Mouse (Mus musculus): ENCODE results near the gene E2f1. TPM values are rescaled to one million over a fixed set of nuclear protein-coding genes. Genes with fewer than 3 reads are reported as not detected.

Gene E2f1
- polyA plus RNA-seq, 1 experiment from 2014 or later: 12.1 TPM

- peaks cover 26% of the 10 kb centered on the region for H3K4me1 ChIP-seq (replicated peaks; ENCODE audit: control insufficient read depth, insufficient read depth, low read length)
- H3K27ac ChIP-seq (ENCODE audit: low read length): no peak overlapping the region
- 80% methylated on average over 8 of the region's 8 CpGs for WGBS
- ATAC-seq: no peak
- H3K9ac ChIP-seq (replicated peaks; ENCODE audit: low read depth, low read length): no peak overlapping the region
- no peaks in the 10 kb centered on the region for H3K36me3 ChIP-seq (ENCODE audit: control insufficient read depth, insufficient read depth)
- H3K4me3 ChIP-seq (replicated peaks; ENCODE audit: low read length): no peak overlapping the region
- no peak overlapping the region for H3K4me2 ChIP-seq (ENCODE audit: low read length)
- H3K9me3 ChIP-seq (ENCODE audit: control insufficient read depth, low read length): no peaks in the 10 kb centered on the region
- H3K27me3 ChIP-seq (replicated peaks; ENCODE audit: control insufficient read depth, insufficient read depth, low read length): no peaks in the 10 kb centered on the region
Measured at GRCm38 (mm10) chr2:154571976-154572375, 2.3 kb upstream of the E2f1 start.

- Histone ChIP-seq H3K27me3 (replicated peaks; ENCODE audit: control insufficient read depth, insufficient read depth, low read length) (no peaks in the 10 kb centered on the region), H3K4me2 (ENCODE audit: low read length) (no peak overlapping the region), H3K36me3 (ENCODE audit: control insufficient read depth, insufficient read depth) (no peaks in the 10 kb centered on the region), H3K4me3 (replicated peaks; ENCODE audit: low read length) (no peak overlapping the region), H3K9ac (replicated peaks; ENCODE audit: low read depth, low read length) (no peak overlapping the region), H3K9me3 (ENCODE audit: control insufficient read depth, low read length) (no peaks in the 10 kb centered on the region), H3K4me1 (replicated peaks; ENCODE audit: control insufficient read depth, insufficient read depth, low read length) (peaks cover 25% of the 10 kb centered on the region), H3K27ac (ENCODE audit: low read length) (no peak overlapping the region)
- WGBS: 80% methylated on average over 4 of the region's 4 CpGs
- no peak for ATAC-seq
Measured at GRCm38 (mm10) chr2:154571266-154571665, 1.6 kb upstream of the E2f1 start.

- H3K36me3 ChIP-seq (ENCODE audit: control insufficient read depth, insufficient read depth): no peaks in the 10 kb centered on the region
- no peak overlapping the region for H3K9ac ChIP-seq (replicated peaks; ENCODE audit: low read depth, low read length)
- peak overlapping the region; percentile 75 for H3K4me2 ChIP-seq (ENCODE audit: low read length)
- H3K27ac ChIP-seq (ENCODE audit: low read length): no peak overlapping the region
- H3K9me3 ChIP-seq (ENCODE audit: control insufficient read depth, low read length): no peaks in the 10 kb centered on the region
- H3K4me3 ChIP-seq (replicated peaks; ENCODE audit: low read length): no peak overlapping the region
- peaks cover 31% of the 10 kb centered on the region for H3K4me1 ChIP-seq (replicated peaks; ENCODE audit: control insufficient read depth, insufficient read depth, low read length)
- no peak for ATAC-seq
- H3K27me3 ChIP-seq (replicated peaks; ENCODE audit: control insufficient read depth, insufficient read depth, low read length): no peaks in the 10 kb centered on the region
- WGBS: 58% methylated on average over 4 of the region's 4 CpGs
Measured at GRCm38 (mm10) chr2:154570666-154571065, 974 bp upstream of the E2f1 start.

- Histone ChIP-seq H3K4me3 (replicated peaks; ENCODE audit: low read length) (peak overlapping the region; percentile 66), H3K27ac (ENCODE audit: low read length) (peak overlapping the region; percentile 67), H3K4me2 (ENCODE audit: low read length) (peak overlapping the region; percentile 82), H3K9ac (replicated peaks; ENCODE audit: low read depth, low read length) (peak overlapping the region; percentile 58), H3K9me3 (ENCODE audit: control insufficient read depth, low read length) (no peaks in the 10 kb centered on the region), H3K27me3 (replicated peaks; ENCODE audit: control insufficient read depth, insufficient read depth, low read length) (no peaks in the 10 kb centered on the region), H3K4me1 (replicated peaks; ENCODE audit: control insufficient read depth, insufficient read depth, low read length) (peaks cover 37% of the 10 kb centered on the region), H3K36me3 (ENCODE audit: control insufficient read depth, insufficient read depth) (no peaks in the 10 kb centered on the region)
- under 1% methylated on average over 51 of the region's 70 CpGs for WGBS
- peak; percentile 62 for ATAC-seq
Measured at GRCm38 (mm10) chr2:154569071-154569748, 482 bp downstream of the E2f1 start.

- Histone ChIP-seq H3K9me3 (ENCODE audit: control insufficient read depth, low read length) (no peaks in the 10 kb centered on the region), H3K4me3 (replicated peaks; ENCODE audit: low read length) (peak overlapping the region; percentile 66), H3K9ac (replicated peaks; ENCODE audit: low read depth, low read length) (peak overlapping the region; percentile 58), H3K27me3 (replicated peaks; ENCODE audit: control insufficient read depth, insufficient read depth, low read length) (no peaks in the 10 kb centered on the region), H3K4me1 (replicated peaks; ENCODE audit: control insufficient read depth, insufficient read depth, low read length) (peaks cover 37% of the 10 kb centered on the region), H3K27ac (ENCODE audit: low read length) (peak overlapping the region; percentile 67), H3K4me2 (ENCODE audit: low read length) (peak overlapping the region; percentile 82), H3K36me3 (ENCODE audit: control insufficient read depth, insufficient read depth) (no peaks in the 10 kb centered on the region)
- 5% methylated on average over 10 of the region's 10 CpGs for WGBS
- 0 out of 2 replicates have a peak, but pooled peaks have one; percentile 4 for ATAC-seq
Measured at GRCm38 (mm10) chr2:154568329-154569070, 1.2 kb downstream of the E2f1 start.

GRCm38 (mm10) chr2:154567766-154568165 lies 1.9 kb downstream of the E2f1 start:
- Histone ChIP-seq H3K9me3 (ENCODE audit: control insufficient read depth, low read length) (no peaks in the 10 kb centered on the region), H3K4me2 (ENCODE audit: low read length) (peak overlapping the region; percentile 82), H3K4me1 (replicated peaks; ENCODE audit: control insufficient read depth, insufficient read depth, low read length) (peaks cover 37% of the 10 kb centered on the region), H3K36me3 (ENCODE audit: control insufficient read depth, insufficient read depth) (no peaks in the 10 kb centered on the region; the same call in 1 of the 2 replicates), H3K4me3 (replicated peaks; ENCODE audit: low read length) (peak overlapping the region; percentile 66; the same call in 1 of the 2 replicates), H3K27me3 (replicated peaks; ENCODE audit: control insufficient read depth, insufficient read depth, low read length) (no peaks in the 10 kb centered on the region), H3K9ac (replicated peaks; ENCODE audit: low read depth, low read length) (no peak overlapping the region), H3K27ac (ENCODE audit: low read length) (peak overlapping the region; percentile 67; the same call in 1 of the 2 replicates)
- 59% methylated on average over 2 of the region's 2 CpGs for WGBS
- no peak for ATAC-seq

- Histone ChIP-seq H3K4me2 (ENCODE audit: low read length) (no peak overlapping the region), H3K4me3 (replicated peaks; ENCODE audit: low read length) (no peak overlapping the region), H3K36me3 (ENCODE audit: control insufficient read depth, insufficient read depth) (no peaks in the 10 kb centered on the region; the same call in 1 of the 2 replicates), H3K4me1 (replicated peaks; ENCODE audit: control insufficient read depth, insufficient read depth, low read length) (peaks cover 37% of the 10 kb centered on the region), H3K9ac (replicated peaks; ENCODE audit: low read depth, low read length) (no peak overlapping the region), H3K27me3 (replicated peaks; ENCODE audit: control insufficient read depth, insufficient read depth, low read length) (no peaks in the 10 kb centered on the region), H3K27ac (ENCODE audit: low read length) (no peak overlapping the region), H3K9me3 (ENCODE audit: control insufficient read depth, low read length) (no peaks in the 10 kb centered on the region)
- 47% methylated on average over 8 of the region's 8 CpGs for WGBS
- ATAC-seq: no peak
Measured at GRCm38 (mm10) chr2:154566641-154567040, 3.1 kb downstream of the E2f1 start.

- H3K9ac ChIP-seq (replicated peaks; ENCODE audit: low read depth, low read length): no peak overlapping the region
- 59% methylated on average over 3 of the region's 3 CpGs for WGBS
- no peaks in the 10 kb centered on the region; the same call in 1 of the 2 replicates for H3K36me3 ChIP-seq (ENCODE audit: control insufficient read depth, insufficient read depth)
- no peak overlapping the region for H3K27ac ChIP-seq (ENCODE audit: low read length)
- H3K4me2 ChIP-seq (ENCODE audit: low read length): no peak overlapping the region
- peaks cover 37% of the 10 kb centered on the region for H3K4me1 ChIP-seq (replicated peaks; ENCODE audit: control insufficient read depth, insufficient read depth, low read length)
- H3K4me3 ChIP-seq (replicated peaks; ENCODE audit: low read length): no peak overlapping the region
- no peak for ATAC-seq
- no peaks in the 10 kb centered on the region for H3K27me3 ChIP-seq (replicated peaks; ENCODE audit: control insufficient read depth, insufficient read depth, low read length)
- H3K9me3 ChIP-seq (ENCODE audit: control insufficient read depth, low read length): no peaks in the 10 kb centered on the region
Measured at GRCm38 (mm10) chr2:154565562-154565961, 4.1 kb downstream of the E2f1 start.

- no peak overlapping the region for H3K9ac ChIP-seq (replicated peaks; ENCODE audit: low read depth, low read length)
- no peaks in the 10 kb centered on the region for H3K9me3 ChIP-seq (ENCODE audit: control insufficient read depth, low read length)
- no peak for ATAC-seq
- no peak overlapping the region for H3K4me3 ChIP-seq (replicated peaks; ENCODE audit: low read length)
- H3K27me3 ChIP-seq (replicated peaks; ENCODE audit: control insufficient read depth, insufficient read depth, low read length): no peaks in the 10 kb centered on the region
- H3K36me3 ChIP-seq (ENCODE audit: control insufficient read depth, insufficient read depth): no peaks in the 10 kb centered on the region; the same call in 1 of the 2 replicates
- WGBS: 94% methylated on average over 22 of the region's 22 CpGs
- H3K4me2 ChIP-seq (ENCODE audit: low read length): no peak overlapping the region
- peaks cover 31% of the 10 kb centered on the region for H3K4me1 ChIP-seq (replicated peaks; ENCODE audit: control insufficient read depth, insufficient read depth, low read length)
- no peak overlapping the region for H3K27ac ChIP-seq (ENCODE audit: low read length)
Measured at GRCm38 (mm10) chr2:154563612-154564170, 6.0 kb downstream of the E2f1 start.
